Mouse (Mus musculus) liver, embryonic 14.5 days (tissue): ENCODE data around the gene Tubb3. TPM values are rescaled to one million over a fixed set of nuclear protein-coding genes. Genes with fewer than 3 reads are reported as not detected.

Experiments
- ATAC-seq: fragments of 200-750 bp; cut with Nextera tagmentation; 2 replicates; pipeline ENCODE4 v1.8.0; 2017; ENCODE audit warnings: moderate number of reproducible peaks, mild to moderate bottlenecking, moderate library complexity; ENCODE audit not compliant: insufficient read depth
- DNase-seq, 3 experiments: peaks; one replicate each; pipeline ENCODE4 v3.0.0-alpha.2; 2012 to 2013; ENCODE audit warnings: low read depth in 3 of 3, low spot score in 3 of 3
- H3K27ac ChIP-seq: fragments of 300-500 bp; sonication (generic); 2 replicates; pipeline ENCODE4 v1.5.1; 2014; ENCODE audit warnings: moderate library complexity, mild to moderate bottlenecking, control low read depth, inconsistent platforms
- H3K27me3 ChIP-seq: fragments of 300-500 bp; sonication (generic); 2 replicates; pipeline ENCODE4 v1.6.1; 2014; ENCODE audit warnings: mild to moderate bottlenecking, low read length, moderate library complexity; ENCODE audit not compliant: control insufficient read depth, insufficient read depth
- H3K36me3 ChIP-seq: fragments of 300-500 bp; sonication (generic); replicated peaks from 2 replicates; pipeline ENCODE4 v1.6.1; 2014; ENCODE audit warnings: low read depth; ENCODE audit not compliant: control insufficient read depth, insufficient read depth
- H3K4me1 ChIP-seq, 2 experiments: fragments of 200-500 bp in 1 of 2; fragments of 300-500 bp in 1 of 2; sonication (generic) in 1 of 2; replicated peaks; 2 replicates each; pipeline ENCODE4 v1.6.1; 2012 to 2014; ENCODE audit warnings: antibody characterized with exemption in 1 of 2, inconsistent platforms in 1 of 2, low read length in 1 of 2; ENCODE audit not compliant: control insufficient read depth in 2 of 2, insufficient read depth in 2 of 2
- H3K4me2 ChIP-seq: fragments of 300-500 bp; sonication (generic); 2 replicates; pipeline ENCODE4 v1.6.1; 2014; ENCODE audit warnings: low read depth, mild to moderate bottlenecking, control low read depth, moderate library complexity
- H3K4me3 ChIP-seq, 2 experiments: fragments of 200-500 bp in 1 of 2; fragments of 300-500 bp in 1 of 2; sonication (generic) in 1 of 2; 2 replicates each; pipeline ENCODE4 v1.5.1; 2012 to 2014; ENCODE audit warnings: low read depth in 2 of 2, low read length in 2 of 2, mild to moderate bottlenecking in 2 of 2, control low read depth in 1 of 2, inconsistent platforms in 1 of 2, moderate library complexity in 1 of 2; ENCODE audit not compliant: insufficient read depth in 1 of 2
- H3K9ac ChIP-seq: fragments of 300-500 bp; sonication (generic); replicated peaks from 2 replicates; pipeline ENCODE4 v1.6.1; 2014; ENCODE audit warnings: mild to moderate bottlenecking, control low read depth, moderate library complexity
- H3K9me3 ChIP-seq: fragments of 300-500 bp; sonication (generic); 2 replicates; pipeline ENCODE4 v1.6.1; 2016; ENCODE audit warnings: low read length, mixed read lengths; ENCODE audit not compliant: control insufficient read depth
- CTCF ChIP-seq: IDR thresholded peaks from 2 replicates; pipeline ENCODE4 v1.5.1; 2016; ENCODE audit warnings: antibody characterized with exemption, low read depth, control low read depth
- EP300 ChIP-seq: IDR thresholded peaks from 2 replicates; pipeline ENCODE4 v1.6.1; 2016; ENCODE audit warnings: antibody characterized with exemption, low read depth
- WGBS: fragments of 180-500 bp; shearing (Covaris S2); extraction: QIAGEN DNeasy Blood & Tissue Kit; methylation state at CpG from one replicate; pipeline ENCODE4 v1.1.7; 2014; ENCODE audit not compliant: insufficient replicate concordance; 5-methylcytosine and 5-hydroxymethylcytosine counted together
- polyA plus RNA-seq, 2 experiments: library from polyadenylated mRNA; depleted of rRNA in 1 of 2; stranded (reverse) in 1 of 2; unstranded in 1 of 2; fragments of >200 nt; fragmentation: Nextera tagmentation in 1 of 2; extraction: Ambion mirVana in 1 of 2; gene quantifications; 2 replicates each; pipeline versions ENCODE4 v1.2.1 to v1.2.3; 2012 to 2014

The Tubb3 gene
- polyA plus RNA-seq, 2 experiments: 0.42 to 0.70 TPM

- DNase-seq (no peak), ATAC-seq (no peak)
- H3K36me3 ChIP-seq: peaks cover 22% of the 10 kb centered on the region
- H3K9ac ChIP-seq: no peak overlapping the region
- no peaks in the 10 kb centered on the region for H3K9me3 ChIP-seq
- TF ChIP-seq CTCF: no peak
- TF ChIP-seq EP300: no peak
- H3K27me3 ChIP-seq: no peaks in the 10 kb centered on the region
- H3K4me1 ChIP-seq: no peaks in the 10 kb centered on the region
- WGBS: 77% methylated on average over 4 of the region's 4 CpGs
- H3K4me3 ChIP-seq: no peak overlapping the region
- no peak overlapping the region for H3K27ac ChIP-seq
- no peak overlapping the region for H3K4me2 ChIP-seq
Observed at GRCm38 (mm10) chr8:123381711-123382110, 29.5 kb upstream of the Tubb3 start.

GRCm38 (mm10) chr8:123382516-123382915, 28.7 kb upstream of the Tubb3 start:
- peaks cover 25% of the 10 kb centered on the region for H3K36me3 ChIP-seq
- no peak for TF ChIP-seq EP300
- TF ChIP-seq CTCF: no peak
- no peaks in the 10 kb centered on the region for H3K27me3 ChIP-seq
- no peak overlapping the region for H3K9ac ChIP-seq
- ATAC-seq (no peak), DNase-seq (no peak)
- no peak overlapping the region for H3K27ac ChIP-seq
- no peak overlapping the region for H3K4me2 ChIP-seq
- no peak overlapping the region for H3K4me3 ChIP-seq
- 81% methylated on average over 8 of the region's 8 CpGs for WGBS
- no peaks in the 10 kb centered on the region for H3K9me3 ChIP-seq
- no peaks in the 10 kb centered on the region for H3K4me1 ChIP-seq

DNA sequence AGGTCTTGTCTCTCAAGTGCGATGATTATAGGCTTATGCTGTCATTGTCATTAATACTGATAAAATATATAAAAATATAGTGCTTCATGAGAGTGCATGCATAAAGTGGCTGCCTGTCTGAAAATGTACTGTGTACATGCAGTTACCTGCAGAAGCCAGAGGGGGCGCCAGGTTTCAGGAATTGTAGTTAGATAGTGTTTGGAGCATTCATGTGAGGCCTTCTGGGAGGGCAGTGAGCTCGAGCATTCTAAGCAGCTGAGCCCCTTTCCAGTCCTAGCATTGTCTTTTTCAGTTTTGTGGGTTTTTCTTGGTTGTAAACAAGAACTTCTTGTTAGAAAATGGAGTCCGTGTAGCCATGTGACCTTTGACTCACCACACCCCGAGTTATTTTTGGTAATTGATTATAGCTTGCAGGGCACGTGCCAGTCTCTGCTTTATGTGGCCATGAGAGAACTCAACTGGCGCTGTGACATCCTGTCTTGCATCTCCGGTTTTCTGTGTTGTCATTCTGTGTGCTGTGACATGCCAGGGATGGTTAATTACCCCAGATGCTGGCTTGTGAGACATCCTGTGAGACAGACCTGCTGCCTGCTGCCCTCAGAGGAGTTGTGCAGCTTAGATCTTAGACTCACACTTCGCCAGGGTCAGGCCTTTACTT, 26.2 kb upstream of the Tubb3 start:
- H3K9me3 ChIP-seq: no peaks in the 10 kb centered on the region
- H3K4me3 ChIP-seq: no peak overlapping the region
- H3K27ac ChIP-seq: no peak overlapping the region
- peaks cover 35% of the 10 kb centered on the region for H3K36me3 ChIP-seq
- DNase-seq (no peak), ATAC-seq (no peak)
- H3K4me2 ChIP-seq: no peak overlapping the region
- no peaks in the 10 kb centered on the region for H3K27me3 ChIP-seq
- WGBS: 60% methylated on average over 9 of the region's 9 CpGs
- H3K9ac ChIP-seq: no peak overlapping the region
- TF ChIP-seq CTCF: peak; percentile 79
- no peak for TF ChIP-seq EP300
- H3K4me1 ChIP-seq: no peaks in the 10 kb centered on the region

- Histone ChIP-seq H3K9ac (no peak overlapping the region), H3K9me3 (no peaks in the 10 kb centered on the region), H3K27me3 (no peaks in the 10 kb centered on the region), H3K4me3 (no peak overlapping the region), H3K27ac (no peak overlapping the region), H3K4me2 (no peak overlapping the region), H3K36me3 (peaks cover 42% of the 10 kb centered on the region), H3K4me1 (no peaks in the 10 kb centered on the region)
- ATAC-seq (no peak), DNase-seq (no peak)
- 56% methylated on average over 3 of the region's 3 CpGs for WGBS
- no peak for TF ChIP-seq EP300
- TF ChIP-seq CTCF: no peak
Observed at GRCm38 (mm10) chr8:123387041-123387440, 24.2 kb upstream of the Tubb3 start.

GRCm38 (mm10) chr8:123387801-123388200, 23.4 kb upstream of the Tubb3 start:
- no peaks in the 10 kb centered on the region for H3K9me3 ChIP-seq
- no peaks in the 10 kb centered on the region for H3K27me3 ChIP-seq
- no peak overlapping the region for H3K4me3 ChIP-seq
- H3K9ac ChIP-seq: no peak overlapping the region
- DNase-seq (no peak), ATAC-seq (no peak)
- no peak for TF ChIP-seq EP300
- no peak for TF ChIP-seq CTCF
- H3K36me3 ChIP-seq: peaks cover 41% of the 10 kb centered on the region
- no peak overlapping the region for H3K4me2 ChIP-seq
- no peak overlapping the region for H3K27ac ChIP-seq
- WGBS: 78% methylated on average over 8 of the region's 8 CpGs
- no peaks in the 10 kb centered on the region for H3K4me1 ChIP-seq
